Mouse (Mus musculus): Measurements from ENCODE around the gene Plod2.

- TF ChIP-seq EP300 (IDR thresholded peaks at IDR 0.05) (no peak), CTCF (IDR thresholded peaks at IDR 0.05) (no peak)
Observed at GRCm38 (mm10) chr9:92562416-92562815, 20.4 kb downstream of the Plod2 start.

Measured in lung, postnatal 0 days (tissue).